Mouse (Mus musculus): ENCODE measurements around the gene Ddx23.

Ddx23 gene

DNA sequence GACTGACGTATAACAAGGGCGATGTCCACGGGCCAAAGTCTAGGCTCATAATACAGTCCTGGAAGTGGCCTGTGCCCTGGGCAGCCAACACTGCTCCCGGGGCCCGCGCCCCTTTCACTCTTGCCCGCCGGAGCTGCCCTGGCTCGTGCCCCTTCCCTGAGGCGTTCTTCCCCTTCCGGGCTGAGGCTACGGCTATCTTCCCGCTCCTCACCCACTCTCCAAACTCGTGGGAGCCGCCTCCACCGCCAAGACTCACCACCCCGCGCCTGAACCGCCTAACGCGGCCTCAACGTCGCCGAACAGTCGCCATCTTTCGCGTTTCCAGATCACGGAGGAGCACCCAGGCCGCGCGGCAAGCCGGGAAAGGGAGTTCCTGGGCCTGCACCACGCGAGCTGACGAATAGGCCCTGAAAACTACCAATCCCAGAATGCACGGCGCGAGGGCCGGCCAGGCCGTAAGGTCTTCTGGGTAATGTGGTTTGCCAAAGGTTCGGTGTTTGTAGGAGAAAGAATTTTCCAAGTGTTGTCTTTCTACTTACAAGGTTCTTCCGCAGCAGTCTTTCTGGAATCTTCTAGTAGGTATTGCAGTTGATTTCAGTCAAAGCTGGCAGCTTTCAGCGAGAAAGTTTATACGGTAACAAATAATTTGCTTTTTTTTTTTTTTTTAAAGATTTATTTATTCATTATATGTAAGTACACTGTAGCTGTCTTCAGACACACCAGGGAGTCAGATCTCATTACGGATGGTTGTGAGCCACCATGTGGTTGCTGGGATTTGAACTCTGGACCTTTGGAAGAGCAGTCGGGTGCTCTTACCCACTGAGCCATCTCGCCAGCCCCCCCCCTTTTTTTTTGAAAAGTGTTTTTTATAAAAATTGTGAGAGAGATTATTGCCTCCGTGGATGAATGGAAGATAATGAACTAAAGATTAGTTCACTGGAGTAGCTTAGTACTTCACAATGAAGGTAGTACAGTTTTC lies at the start of gene Ddx23:
TSS of gene Ddx23 (minus strand) at position 328 of the 979 bp plus-strand sequence.
- peak; percentile 98 for DNase-seq (ENCODE audit: low spot score)

DNA sequence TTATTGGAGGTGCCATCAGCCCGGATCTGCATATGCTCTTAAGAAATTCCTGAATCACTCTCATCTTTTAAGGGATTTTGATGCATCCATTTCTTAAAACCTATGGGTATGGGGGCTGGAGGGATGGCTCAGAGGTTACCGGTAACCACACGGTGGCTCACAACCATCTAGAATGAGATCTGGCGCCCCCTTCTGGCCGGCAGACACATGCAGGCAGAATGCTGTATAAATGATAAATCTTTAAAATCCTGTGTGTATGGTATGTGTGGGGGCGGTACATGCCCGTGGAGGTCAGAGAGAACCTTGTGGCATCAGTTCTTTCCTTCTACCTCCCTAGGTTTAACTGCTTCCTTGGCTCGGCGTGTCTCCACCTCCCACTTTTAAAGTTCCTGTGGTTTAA lies 47.7 kb upstream of the Ddx23 start:
- peak; percentile 80 for DNase-seq (ENCODE audit: low spot score)

DNA sequence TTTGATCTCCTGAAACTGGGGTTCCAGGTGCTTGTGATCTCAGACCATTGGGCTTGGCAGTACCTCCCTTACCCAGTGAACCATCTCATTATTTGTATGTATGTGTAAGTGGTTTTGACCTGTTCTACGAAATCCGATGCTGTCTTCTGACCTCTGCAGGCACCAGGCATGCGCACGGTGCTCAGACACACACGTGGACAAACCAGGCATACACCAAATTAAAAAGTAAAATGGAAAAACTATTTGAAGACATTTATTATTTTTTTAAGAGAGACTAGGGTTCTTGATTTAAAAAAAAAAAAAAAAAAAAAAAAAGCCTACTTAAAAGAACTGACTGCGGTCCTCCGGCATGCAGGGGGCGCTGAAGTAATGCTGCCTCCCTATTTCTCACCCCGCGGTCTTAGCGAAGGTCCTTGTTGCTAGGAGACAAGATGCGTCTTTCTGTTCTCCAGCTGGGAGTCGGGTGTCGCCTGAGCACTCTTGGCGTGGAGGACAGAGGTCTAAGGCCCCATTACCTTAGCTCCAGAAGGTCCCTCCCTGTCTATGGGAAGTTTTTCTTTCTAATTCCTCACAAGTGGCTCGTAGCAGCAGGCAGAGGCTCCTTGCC lies 45.2 kb upstream of the Ddx23 start, which contains the start of gene Ccdc65:
TSS of gene Ccdc65 (plus strand) at position 442 of the 607 bp plus-strand sequence.
- DNase-seq (ENCODE audit: low spot score): peak; percentile 90

DNA sequence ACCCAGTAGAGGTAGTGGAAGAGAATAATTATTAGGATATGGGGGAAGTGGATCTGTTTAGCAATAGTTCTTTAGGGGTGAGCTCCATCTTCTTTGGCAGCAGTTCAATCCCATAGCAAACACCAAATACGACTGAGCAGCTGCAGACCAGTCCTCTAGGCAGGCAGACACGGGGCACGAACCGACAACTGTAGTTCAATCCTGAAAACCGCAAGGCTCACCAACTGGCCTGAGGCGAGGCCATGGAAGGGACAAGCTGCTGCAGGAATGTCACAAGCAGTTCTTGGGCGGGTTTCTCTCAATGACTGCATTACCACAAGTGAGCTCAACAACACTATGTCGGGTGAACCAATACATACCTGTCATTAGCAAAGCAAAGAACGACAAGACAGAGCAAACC lies 41.6 kb upstream of the Ddx23 start:
- DNase-seq (ENCODE audit: low spot score): no peak

- DNase-seq (ENCODE audit: low spot score): peak; percentile 91
Observed at GRCm38 (mm10) chr15:98699190-98700105, 36.8 kb upstream of the Ddx23 start.

GRCm38 (mm10) chr15:98696216-98696615 lies 33.5 kb upstream of the Ddx23 start:
- no peak for DNase-seq (ENCODE audit: low spot score)

- no peak for DNase-seq (ENCODE audit: low spot score)
Observed at GRCm38 (mm10) chr15:98695726-98696125, 33.0 kb upstream of the Ddx23 start.

GRCm38 (mm10) chr15:98692171-98692715 lies 29.5 kb upstream of the Ddx23 start:
- peak; percentile 49 for DNase-seq (ENCODE audit: low spot score)

DNA sequence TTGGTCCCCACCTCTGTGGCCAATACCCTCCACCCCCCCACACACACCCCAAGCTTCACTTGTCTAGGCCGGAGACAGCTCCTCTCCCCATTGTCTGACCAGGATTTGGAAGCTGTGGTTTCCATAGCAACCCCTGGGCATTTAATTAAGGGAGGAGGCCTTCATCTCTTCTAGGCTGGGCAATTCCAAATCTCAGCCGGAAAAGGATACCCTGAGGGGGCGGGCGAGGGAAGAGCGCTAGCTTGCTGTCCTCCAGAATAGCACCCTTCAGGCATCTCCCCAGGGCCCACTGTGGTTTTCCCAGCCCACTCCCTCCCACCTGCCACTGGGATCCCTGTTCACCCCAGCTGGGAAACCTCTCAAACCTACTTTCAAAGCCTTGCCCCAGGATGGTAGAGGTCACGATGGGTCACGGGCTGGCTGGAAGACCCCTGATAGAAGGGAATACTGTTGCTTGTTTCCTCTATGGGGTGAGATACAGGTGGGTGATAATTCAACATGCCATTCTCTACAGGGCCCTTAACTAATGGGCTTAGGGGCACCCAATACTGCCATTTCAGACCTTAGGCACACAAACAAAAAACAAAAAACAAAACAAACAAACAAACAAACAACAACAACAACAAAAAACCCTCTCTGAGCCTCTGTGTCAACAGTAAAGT lies 28.9 kb upstream of the Ddx23 start:
- peak; percentile 85 for DNase-seq (ENCODE audit: low spot score)

- no peak for DNase-seq (ENCODE audit: low spot score)
Observed at GRCm38 (mm10) chr15:98689682-98690081, 27.0 kb upstream of the Ddx23 start.

GRCm38 (mm10) chr15:98685926-98686325 lies 23.2 kb upstream of the Ddx23 start:
- no peak for DNase-seq (ENCODE audit: low spot score)

GRCm38 (mm10) chr15:98683746-98684145 lies 21.1 kb upstream of the Ddx23 start:
- no peak for DNase-seq (ENCODE audit: low spot score)

DNA sequence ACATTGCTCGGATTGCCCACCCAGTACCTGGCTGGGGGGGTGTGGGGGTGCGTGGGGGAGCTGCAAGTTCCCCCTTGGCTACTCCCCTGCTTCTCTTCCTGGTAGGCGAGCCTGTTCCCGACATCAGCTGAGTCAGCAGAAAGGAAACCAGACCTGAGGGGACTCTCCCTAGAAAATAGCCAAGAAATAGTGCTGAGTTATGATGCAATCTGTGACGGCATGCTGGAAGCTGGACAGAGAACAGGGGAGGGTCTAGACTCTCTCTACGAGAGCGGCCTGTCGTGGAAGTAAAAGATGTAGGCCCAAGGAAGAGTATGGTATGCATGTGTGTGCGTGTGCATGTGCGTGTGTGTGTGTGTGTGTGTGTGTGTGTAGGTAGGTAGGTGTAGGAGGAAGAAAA lies 20.5 kb upstream of the Ddx23 start:
- no peak for DNase-seq (ENCODE audit: low spot score)

- no peak for DNase-seq (ENCODE audit: low spot score)
Observed at GRCm38 (mm10) chr15:98681633-98682032, 18.9 kb upstream of the Ddx23 start.

DNA sequence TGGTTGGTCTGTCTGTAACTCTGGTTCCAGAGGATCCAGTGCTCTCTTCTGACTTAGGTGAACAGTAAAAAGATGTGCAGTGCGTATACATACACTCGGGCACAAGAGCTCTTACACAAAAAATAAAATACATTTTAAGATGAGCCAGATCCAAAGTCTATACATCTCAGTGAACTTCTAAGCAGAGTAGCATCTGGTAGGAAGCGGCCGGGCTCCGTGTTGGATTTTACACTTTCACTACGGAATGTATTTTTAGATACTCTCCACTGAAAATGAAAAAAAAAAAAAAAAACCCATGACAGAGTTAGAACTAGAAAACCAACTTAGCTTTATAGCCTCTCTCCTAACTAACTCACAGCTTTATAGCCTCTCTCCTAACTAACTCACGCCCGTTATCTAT lies 18.0 kb upstream of the Ddx23 start:
- DNase-seq (ENCODE audit: low spot score): no peak

DNA sequence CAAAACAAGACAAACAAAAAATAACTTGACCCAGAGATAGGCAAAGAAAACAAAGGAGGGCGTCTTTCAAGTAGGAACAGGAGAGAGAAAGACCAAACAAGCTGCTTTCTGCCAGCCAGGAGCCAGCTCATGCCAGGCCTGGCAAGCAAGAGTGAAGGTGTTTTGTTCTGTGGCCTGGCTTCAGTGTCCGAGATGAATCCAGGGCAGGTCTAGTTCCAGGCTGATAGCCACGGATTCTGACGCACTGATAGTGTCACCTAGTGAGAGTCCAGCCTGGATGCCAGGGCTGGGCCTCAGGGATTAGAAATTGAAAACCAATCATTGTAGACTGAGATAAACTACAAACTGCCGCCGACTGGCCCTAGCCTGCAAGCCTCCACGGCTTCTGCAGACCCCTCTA lies 15.3 kb upstream of the Ddx23 start:
- no peak for DNase-seq (ENCODE audit: low spot score)

GRCm38 (mm10) chr15:98676940-98677728 lies 14.4 kb upstream of the Ddx23 start, which contains the start of gene Rnd1:
TSS of gene Rnd1 (minus strand) at chr15:98677461.
- DNase-seq (ENCODE audit: low spot score): peak; percentile 93

- no peak for DNase-seq (ENCODE audit: low spot score)
Observed at GRCm38 (mm10) chr15:98676471-98676870, 13.8 kb upstream of the Ddx23 start.

GRCm38 (mm10) chr15:98675634-98676250 lies 13.0 kb upstream of the Ddx23 start:
- peak; percentile 39 for DNase-seq (ENCODE audit: low spot score)
